ENCODE assay signal across 9 mouse cellular contexts in the genomic region with DNA sequence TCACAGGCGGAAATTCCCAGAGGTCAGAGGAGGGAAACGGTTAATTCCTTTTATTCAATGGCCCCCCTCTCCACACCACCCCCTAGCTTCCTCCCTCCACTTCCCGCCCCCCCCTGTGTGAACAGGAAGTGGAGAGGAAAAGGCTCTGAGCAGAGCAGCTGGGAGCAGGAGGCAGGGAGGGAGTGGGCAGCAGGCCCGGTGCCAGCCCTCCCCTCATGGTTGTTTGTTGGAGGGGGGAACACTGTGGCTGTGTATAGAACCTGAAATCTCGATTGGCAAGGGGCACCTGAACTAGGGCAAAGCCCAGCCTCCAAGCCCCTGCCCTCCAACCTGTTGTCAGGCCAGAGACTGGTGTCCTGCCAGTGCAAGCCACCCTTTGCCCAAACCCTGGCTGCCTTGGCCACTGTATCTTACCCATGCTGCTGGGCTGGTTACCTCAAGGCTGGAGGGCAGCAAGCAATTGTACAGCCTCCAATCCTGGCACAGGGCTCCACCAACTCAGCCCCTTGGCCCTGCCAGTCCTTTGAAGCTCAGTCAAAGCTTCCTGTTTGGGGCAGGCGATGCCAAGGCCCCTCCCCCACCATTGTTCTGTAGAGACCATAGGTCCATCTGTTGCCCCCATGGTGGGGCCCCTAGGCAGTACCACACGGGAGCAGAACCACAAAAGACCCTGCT. TPM values are rescaled to one million over a fixed set of nuclear protein-coding genes. Genes with fewer than 3 reads are reported as not detected.
DNase-seq lines count a peak whose midpoint lies in the region; ATAC-seq and TF ChIP-seq lines count a peak whose summit lies in the region.
"Had no signal": no experiment of that assay in that cellular context is flagged by ENCODE, and none has a peak within 500 bp of the region (broad histone marks: within the 10 kb centered on the region; RNA-seq: fewer than 3 reads in every experiment).

No protein-coding gene starts in this region.

- ATAC-seq in forebrain, embryonic 11.5 days (replicated peaks; ENCODE audit: low FRiP score) = peak; percentile 25
- peak; percentile 68 for ATAC-seq in hindbrain, embryonic 16.5 days
- ATAC-seq in liver, embryonic 12.5 days = no peak
- ATAC-seq in neural tube, embryonic 15.5 days (ENCODE audit: low FRiP score) = 0 out of 2 replicates have a peak, but pooled peaks have one; percentile 28

- H3K9ac ChIP-seq in forebrain, embryonic 11.5 days (ENCODE audit: low read length) = no peak overlapping the region
- 0 out of 2 replicates have a peak overlapping the region, but pooled peaks have one; percentile 23 for H3K9ac ChIP-seq in hindbrain, embryonic 16.5 days (ENCODE audit: low read depth, low read length)
- H3K9ac ChIP-seq in liver, embryonic 12.5 days = peak overlapping the region; percentile 70
- H3K9ac ChIP-seq in neural tube, embryonic 15.5 days (replicated peaks) = no peak overlapping the region

- H3K4me2 ChIP-seq in forebrain, embryonic 11.5 days (ENCODE audit: low read depth, low read length, severe bottlenecking) = no peak overlapping the region
- no peak overlapping the region; the same call in 1 of the 2 replicates for H3K4me2 ChIP-seq in hindbrain, embryonic 16.5 days (ENCODE audit: low read length)
- H3K4me2 ChIP-seq in liver, embryonic 12.5 days = peak overlapping the region; percentile 81
- H3K4me2 ChIP-seq in neural tube, embryonic 15.5 days = peak overlapping the region; percentile 32

- H3K36me3 ChIP-seq in forebrain, embryonic 11.5 days (ENCODE audit: control insufficient read depth, insufficient read depth, low read length) = peaks cover 4% of the 10 kb centered on the region; the same call in 1 of the 2 replicates
- peaks cover 16% of the 10 kb centered on the region for H3K36me3 ChIP-seq in hindbrain, embryonic 16.5 days (ENCODE audit: control insufficient read depth, insufficient read depth, low read length)
- peaks cover 26% of the 10 kb centered on the region for H3K36me3 ChIP-seq in liver, embryonic 12.5 days
- H3K36me3 ChIP-seq in neural tube, embryonic 15.5 days = peaks cover 29% of the 10 kb centered on the region

- WGBS in forebrain, embryonic 11.5 days = 40% methylated on average over 6 of the region's 7 CpGs
- WGBS in hindbrain, embryonic 16.5 days = 37% methylated on average over 7 of the region's 7 CpGs
- WGBS in liver, embryonic 12.5 days (ENCODE audit: insufficient replicate concordance) = 34% methylated on average over 7 of the region's 7 CpGs
- WGBS in neural tube, embryonic 15.5 days = 32% methylated on average over 7 of the region's 7 CpGs

- no peaks in the 10 kb centered on the region for H3K9me3 ChIP-seq in forebrain, embryonic 11.5 days (ENCODE audit: control insufficient read depth, low read length)
- no peaks in the 10 kb centered on the region for H3K9me3 ChIP-seq in hindbrain, embryonic 16.5 days (ENCODE audit: control insufficient read depth, low read length)
- no peaks in the 10 kb centered on the region for H3K9me3 ChIP-seq in liver, embryonic 12.5 days (replicated peaks)
- H3K9me3 ChIP-seq in neural tube, embryonic 15.5 days (replicated peaks) = no peaks in the 10 kb centered on the region

- no peak for DNase-seq in left cerebral cortex, adult 2 months (ENCODE audit: extremely low spot score in 1 of 2, low spot score in 2 of 2)
- no peak for DNase-seq in left cerebral cortex, adult 8-10 months (ENCODE audit: low spot score in 2 of 2)
- no peak for DNase-seq in forebrain, embryonic 11.5 days (ENCODE audit: low spot score)
- no peak for DNase-seq in urinary bladder, postnatal 4 days (ENCODE audit: low spot score in 2 of 2)
- no peak for DNase-seq in spleen, postnatal 4 days (ENCODE audit: low spot score in 2 of 2)

- H3K4me1 ChIP-seq in forebrain, embryonic 11.5 days (replicated peaks; ENCODE audit: control insufficient read depth, insufficient read depth, low read length) = peaks cover 11% of the 10 kb centered on the region; the same call in 1 of the 2 replicates
- peaks cover 15% of the 10 kb centered on the region for H3K4me1 ChIP-seq in hindbrain, embryonic 16.5 days (ENCODE audit: control insufficient read depth, insufficient read depth, low read depth, low read length)
- peaks cover 76% of the 10 kb centered on the region for H3K4me1 ChIP-seq in liver, embryonic 12.5 days
- H3K4me1 ChIP-seq in neural tube, embryonic 15.5 days = peaks cover 17% of the 10 kb centered on the region

- no peak overlapping the region; the same call in 1 of the 2 replicates for H3K4me3 ChIP-seq in left cerebral cortex, adult 2 months
- no peak overlapping the region for H3K4me3 ChIP-seq in forebrain, embryonic 11.5 days (ENCODE audit: low read depth, low read length)
- H3K4me3 ChIP-seq in hindbrain, embryonic 16.5 days (ENCODE audit: low read length) = no peak overlapping the region
- peak overlapping the region; percentile 42 for H3K4me3 ChIP-seq in liver, embryonic 12.5 days
- H3K4me3 ChIP-seq in neural tube, embryonic 15.5 days (replicated peaks) = no peak overlapping the region

- no peak for TF ChIP-seq CTCF in left cerebral cortex, adult 2 months (IDR thresholded peaks at IDR 0.05)

- H3K27ac ChIP-seq in left cerebral cortex, adult 2 months = peak overlapping the region; percentile 48; the same call in 1 of the 2 replicates
- H3K27ac ChIP-seq in forebrain, embryonic 11.5 days (ENCODE audit: low read depth, low read length) = no peak overlapping the region
- peak overlapping the region; percentile 72 for H3K27ac ChIP-seq in hindbrain, embryonic 16.5 days (ENCODE audit: low read depth, low read length)
- H3K27ac ChIP-seq in liver, embryonic 12.5 days = peak overlapping the region; percentile 79
- peak overlapping the region; percentile 54; the same call in 1 of the 2 replicates for H3K27ac ChIP-seq in neural tube, embryonic 15.5 days (replicated peaks)
- H3K27ac ChIP-seq: macrophage had no signal

- intact Hi-C loops in left cerebral cortex, adult 2 months (cut with DNase I) = loop anchor here (5.0 kb wide), 1 partner anchor 221 kb away; no protein-coding TSS in a partner anchor

- H3K27me3 ChIP-seq in forebrain, embryonic 11.5 days (ENCODE audit: control insufficient read depth, insufficient read depth, low read length) = no peaks in the 10 kb centered on the region
- no peaks in the 10 kb centered on the region for H3K27me3 ChIP-seq in hindbrain, embryonic 16.5 days (replicated peaks; ENCODE audit: control insufficient read depth, insufficient read depth, low read length)
- no peaks in the 10 kb centered on the region for H3K27me3 ChIP-seq in liver, embryonic 12.5 days (replicated peaks)
- H3K27me3 ChIP-seq in neural tube, embryonic 15.5 days (replicated peaks) = no peaks in the 10 kb centered on the region

RNA-seq across cellular contexts. Expression of gene Vps18, which starts 12.4 kb away (rescaled TPM):
- total RNA-seq in left cerebral cortex, adult 2 months (2021) = 10 to 100 TPM; 47.2 to 50.8 TPM
- 10 to 100 TPM; 46.8 to 52.2 (median 49.4) TPM for total RNA-seq in left cerebral cortex, adult 8-10 months (2022)
- polyA plus RNA-seq in forebrain, embryonic 11.5 days (2014; fragmentation: Nextera tagmentation; extraction: Ambion mirVana) = 18.5 and 20.5 TPM in 2 replicates
- 28.2 and 30.4 TPM in 2 replicates for polyA plus RNA-seq in hindbrain, embryonic 16.5 days (2015; fragmentation: Nextera tagmentation; extraction: Ambion mirVana)
- 9.8 and 10.3 TPM in 2 replicates for polyA plus RNA-seq in liver, embryonic 12.5 days (2016; fragmentation: Nextera tagmentation; extraction: Ambion mirVana)
- polyA plus RNA-seq in neural tube, embryonic 15.5 days (2015; fragmentation: Nextera tagmentation; extraction: Ambion mirVana) = 23.7 and 23.8 TPM in 2 replicates

RNA-seq across cellular contexts. Expression of gene Dll4, which starts 24.6 kb away (rescaled TPM):
- 1 to 10 TPM; 2.3 to 2.4 TPM for total RNA-seq in left cerebral cortex, adult 2 months (2021)
- 1 to 10 TPM; 2.0 to 3.9 (median 3.0) TPM for total RNA-seq in left cerebral cortex, adult 8-10 months (2022)
- polyA plus RNA-seq in forebrain, embryonic 11.5 days (2014; fragmentation: Nextera tagmentation; extraction: Ambion mirVana) = 2.8 and 3.7 TPM in 2 replicates
- polyA plus RNA-seq in hindbrain, embryonic 16.5 days (2015; fragmentation: Nextera tagmentation; extraction: Ambion mirVana) = 5.3 and 6.0 TPM in 2 replicates
- 3.0 and 3.1 TPM in 2 replicates for polyA plus RNA-seq in liver, embryonic 12.5 days (2016; fragmentation: Nextera tagmentation; extraction: Ambion mirVana)
- polyA plus RNA-seq in neural tube, embryonic 15.5 days (2015; fragmentation: Nextera tagmentation; extraction: Ambion mirVana) = 3.9 and 10.4 TPM in 2 replicates
- polyA plus RNA-seq: macrophage had no signal

RNA-seq across cellular contexts. Expression of gene Rhov, which starts 29.9 kb away (rescaled TPM):
- total RNA-seq in left cerebral cortex, adult 2 months (2021) = 10 to 100 TPM in 1 of 2 experiments, 1 to 10 TPM in 1; 9.8 to 11.1 TPM
- 10 to 100 TPM; 11.1 to 12.5 (median 11.7) TPM for total RNA-seq in left cerebral cortex, adult 8-10 months (2022)
- 0.83 and 0.90 TPM in 2 replicates for polyA plus RNA-seq in forebrain, embryonic 11.5 days (2014; fragmentation: Nextera tagmentation; extraction: Ambion mirVana)
- 48.2 and 56.9 TPM in 2 replicates for polyA plus RNA-seq in hindbrain, embryonic 16.5 days (2015; fragmentation: Nextera tagmentation; extraction: Ambion mirVana)
- 0.07 TPM in 1 of 2 replicates, not detected in the other for polyA plus RNA-seq in liver, embryonic 12.5 days (2016; fragmentation: Nextera tagmentation; extraction: Ambion mirVana)
- 39.5 and 46.6 TPM in 2 replicates for polyA plus RNA-seq in neural tube, embryonic 15.5 days (2015; fragmentation: Nextera tagmentation; extraction: Ambion mirVana)

RNA-seq across cellular contexts. Expression of gene Chac1, which starts 50.1 kb away (rescaled TPM):
- total RNA-seq in left cerebral cortex, adult 2 months (2021) = 1 to 10 TPM; 7.5 to 8.7 TPM
- total RNA-seq in left cerebral cortex, adult 8-10 months (2022) = 10 to 100 TPM in 1 of 4 experiments, 1 to 10 TPM in 3; 6.9 to 10.9 (median 8.1) TPM
- polyA plus RNA-seq in forebrain, embryonic 11.5 days (2014; fragmentation: Nextera tagmentation; extraction: Ambion mirVana) = 0.90 and 2.0 TPM in 2 replicates
- 12.3 and 14.9 TPM in 2 replicates for polyA plus RNA-seq in hindbrain, embryonic 16.5 days (2015; fragmentation: Nextera tagmentation; extraction: Ambion mirVana)
- polyA plus RNA-seq in liver, embryonic 12.5 days (2016; fragmentation: Nextera tagmentation; extraction: Ambion mirVana) = 1.0 and 1.4 TPM in 2 replicates
- 11.3 and 12.1 TPM in 2 replicates for polyA plus RNA-seq in neural tube, embryonic 15.5 days (2015; fragmentation: Nextera tagmentation; extraction: Ambion mirVana)

Comparison
In these comparisons a context has a peak if more than half of its experiments do, and no peak if none do; other contexts are left out.
1. H3K4me2 ChIP-seq: peak in liver, embryonic 12.5 days (single experiment) and neural tube, embryonic 15.5 days (single experiment); none in forebrain, embryonic 11.5 days (single experiment) and hindbrain, embryonic 16.5 days (single experiment).
2. H3K9ac ChIP-seq: peak in hindbrain, embryonic 16.5 days (single experiment) and liver, embryonic 12.5 days (single experiment); none in forebrain, embryonic 11.5 days (single experiment) and neural tube, embryonic 15.5 days (single experiment).
3. RNA of gene Rhov, which starts 29.9 kb away (polyA plus RNA-seq): 48.2 to 56.9 TPM in hindbrain, embryonic 16.5 days and 39.5 to 46.6 TPM in neural tube, embryonic 15.5 days; 0.83 to 0.90 TPM in forebrain, embryonic 11.5 days and 0.07 TPM in liver, embryonic 12.5 days; every median in the first group is over 10 times any median in the second.